Mouse (Mus musculus) intestine, postnatal 0 days (tissue): ENCODE results near the gene Kcnk2. TPM values are rescaled to one million over a fixed set of nuclear protein-coding genes. Genes with fewer than 3 reads are reported as not detected.

Experiments used
- ATAC-seq: fragments of 200-750 bp; cut with Nextera tagmentation; 2 replicates; pipeline ENCODE4 v1.8.0; 2017; ENCODE audit warnings: mild to moderate bottlenecking, moderate TSS enrichment, moderate library complexity
- H3K27ac ChIP-seq: fragments of 300-500 bp; sonication (generic); 2 replicates; pipeline ENCODE4 v1.5.1; 2014; ENCODE audit warnings: mild to moderate bottlenecking, low read depth, low read length, moderate library complexity
- H3K27me3 ChIP-seq: fragments of 300-500 bp; sonication (generic); replicated peaks from 2 replicates; pipeline ENCODE4 v1.6.1; 2014; ENCODE audit warnings: low read length, mixed read lengths; ENCODE audit not compliant: control insufficient read depth, insufficient read depth
- H3K36me3 ChIP-seq: fragments of 300-500 bp; sonication (generic); 2 replicates; pipeline ENCODE4 v1.6.1; 2014; ENCODE audit warnings: mild to moderate bottlenecking, moderate library complexity; ENCODE audit not compliant: control insufficient read depth, insufficient read depth
- H3K4me1 ChIP-seq: fragments of 300-500 bp; sonication (generic); replicated peaks from 2 replicates; pipeline ENCODE4 v1.6.1; 2014; ENCODE audit warnings: antibody characterized with exemption, low read length, mixed read lengths; ENCODE audit not compliant: control insufficient read depth, insufficient read depth
- H3K4me2 ChIP-seq: fragments of 300-500 bp; sonication (generic); replicated peaks from 2 replicates; pipeline ENCODE4 v1.6.1; 2014; ENCODE audit warnings: low read depth, mild to moderate bottlenecking, moderate library complexity
- H3K4me3 ChIP-seq: fragments of 300-500 bp; sonication (generic); 2 replicates; pipeline ENCODE4 v1.5.1; 2014; ENCODE audit warnings: low read depth, low read length
- H3K9ac ChIP-seq: fragments of 300-500 bp; sonication (generic); 2 replicates; pipeline ENCODE4 v1.6.1; 2014; ENCODE audit warnings: mild to moderate bottlenecking, low read depth, low read length
- H3K9me3 ChIP-seq: fragments of 300-500 bp; sonication (generic); 2 replicates; pipeline ENCODE4 v1.6.1; 2016; ENCODE audit warnings: mixed run types; ENCODE audit not compliant: control insufficient read depth
- CTCF ChIP-seq: sonication (generic); IDR thresholded peaks from 2 replicates; pipeline ENCODE4 v1.5.1; 2016; ENCODE audit warnings: low read depth, mild to moderate bottlenecking, control low read depth, antibody characterized with exemption, moderate library complexity
- WGBS: fragments of 180-500 bp; shearing (Covaris S2); extraction: QIAGEN DNeasy Blood & Tissue Kit; methylation state at CpG from one replicate; pipeline ENCODE4 v1.1.7; 2014; 5-methylcytosine and 5-hydroxymethylcytosine counted together
- polyA plus RNA-seq: library from polyadenylated mRNA; unstranded; fragments of >200 nt; fragmentation: Nextera tagmentation; extraction: Ambion mirVana; gene quantifications from 2 replicates; pipeline ENCODE4 v1.2.1, GENCODE M21; 2015

Gene Kcnk2
- polyA plus RNA-seq, 1 experiment from 2014 or later = 1.5 TPM

- Histone ChIP-seq H3K4me3 (no peak overlapping the region), H3K9ac (no peak overlapping the region), H3K27ac (no peak overlapping the region), H3K36me3 (no peaks in the 10 kb centered on the region), H3K27me3 (no peaks in the 10 kb centered on the region), H3K9me3 (0 out of 2 replicates have a peak, but pooled peaks cover 3% of the 10 kb centered on the region), H3K4me1 (no peaks in the 10 kb centered on the region), H3K4me2 (no peak overlapping the region)
- no peak for ATAC-seq
- 63% methylated on average over 9 of the region's 9 CpGs for WGBS
- TF ChIP-seq CTCF = no peak
These were observed 186.9 kb downstream of the Kcnk2 start for GRCm38 (mm10) chr1:189215131-189215530.

- Histone ChIP-seq H3K4me1 (no peaks in the 10 kb centered on the region), H3K36me3 (no peaks in the 10 kb centered on the region), H3K4me2 (no peak overlapping the region), H3K27ac (no peak overlapping the region), H3K9ac (no peak overlapping the region), H3K27me3 (no peaks in the 10 kb centered on the region), H3K4me3 (no peak overlapping the region), H3K9me3 (0 out of 2 replicates have a peak, but pooled peaks cover 3% of the 10 kb centered on the region)
- no peak for ATAC-seq
- no peak for TF ChIP-seq CTCF
- 82% methylated on average over 3 of the region's 3 CpGs for WGBS
These were observed 187.6 kb downstream of the Kcnk2 start for GRCm38 (mm10) chr1:189214477-189214876.

GRCm38 (mm10) chr1:189209715-189210108, 192.4 kb downstream of the Kcnk2 start:
- no peak overlapping the region for H3K4me3 ChIP-seq
- H3K4me2 ChIP-seq = no peak overlapping the region
- H3K27ac ChIP-seq = no peak overlapping the region
- TF ChIP-seq CTCF = no peak
- H3K9me3 ChIP-seq = 0 out of 2 replicates have a peak, but pooled peaks cover 3% of the 10 kb centered on the region
- no peaks in the 10 kb centered on the region for H3K36me3 ChIP-seq
- ATAC-seq = no peak
- no peak overlapping the region for H3K9ac ChIP-seq
- no peaks in the 10 kb centered on the region for H3K27me3 ChIP-seq
- H3K4me1 ChIP-seq = no peaks in the 10 kb centered on the region
- WGBS = 91% methylated on average over 17 of the region's 17 CpGs

GRCm38 (mm10) chr1:189209029-189209714, 192.9 kb downstream of the Kcnk2 start:
- no peaks in the 10 kb centered on the region for H3K36me3 ChIP-seq
- no peak overlapping the region for H3K4me3 ChIP-seq
- no peak for ATAC-seq
- no peak overlapping the region for H3K4me2 ChIP-seq
- H3K9me3 ChIP-seq = 0 out of 2 replicates have a peak, but pooled peaks cover 3% of the 10 kb centered on the region
- no peaks in the 10 kb centered on the region for H3K27me3 ChIP-seq
- WGBS = 82% methylated on average over 12 of the region's 12 CpGs
- TF ChIP-seq CTCF = no peak
- no peaks in the 10 kb centered on the region for H3K4me1 ChIP-seq
- H3K9ac ChIP-seq = no peak overlapping the region
- no peak overlapping the region for H3K27ac ChIP-seq

GRCm38 (mm10) chr1:189208605-189209004, 193.5 kb downstream of the Kcnk2 start:
- 62% methylated on average over 9 of the region's 9 CpGs for WGBS
- H3K9ac ChIP-seq = no peak overlapping the region
- no peak overlapping the region for H3K4me2 ChIP-seq
- no peak overlapping the region for H3K4me3 ChIP-seq
- H3K9me3 ChIP-seq = 0 out of 2 replicates have a peak, but pooled peaks cover 3% of the 10 kb centered on the region
- no peaks in the 10 kb centered on the region for H3K36me3 ChIP-seq
- H3K27me3 ChIP-seq = no peaks in the 10 kb centered on the region
- no peaks in the 10 kb centered on the region for H3K4me1 ChIP-seq
- no peak for TF ChIP-seq CTCF
- no peak overlapping the region for H3K27ac ChIP-seq
- no peak for ATAC-seq

- no peak overlapping the region for H3K4me2 ChIP-seq
- H3K4me3 ChIP-seq = no peak overlapping the region
- WGBS = 77% methylated on average over 4 of the region's 4 CpGs
- H3K27ac ChIP-seq = no peak overlapping the region
- no peak for ATAC-seq
- H3K36me3 ChIP-seq = no peaks in the 10 kb centered on the region
- TF ChIP-seq CTCF = no peak
- H3K9ac ChIP-seq = no peak overlapping the region
- no peaks in the 10 kb centered on the region for H3K4me1 ChIP-seq
- no peaks in the 10 kb centered on the region for H3K9me3 ChIP-seq
- no peaks in the 10 kb centered on the region for H3K27me3 ChIP-seq
These were observed 206.3 kb downstream of the Kcnk2 start for GRCm38 (mm10) chr1:189195758-189196157.
